Mouse (Mus musculus) natural killer cell, adult 2 months (primary cell): Measurements from ENCODE around the gene Slc22a14.
A peak's percentile ranks its signal among the peaks of the same experiment; 100 is the strongest.

Experiments
- DNase-seq, 2 experiments: peaks; one replicate each; pipeline ENCODE4 v3.0.0; 2022; ENCODE audit warnings: low spot score in 2 of 2

Slc22a14 gene

DNA sequence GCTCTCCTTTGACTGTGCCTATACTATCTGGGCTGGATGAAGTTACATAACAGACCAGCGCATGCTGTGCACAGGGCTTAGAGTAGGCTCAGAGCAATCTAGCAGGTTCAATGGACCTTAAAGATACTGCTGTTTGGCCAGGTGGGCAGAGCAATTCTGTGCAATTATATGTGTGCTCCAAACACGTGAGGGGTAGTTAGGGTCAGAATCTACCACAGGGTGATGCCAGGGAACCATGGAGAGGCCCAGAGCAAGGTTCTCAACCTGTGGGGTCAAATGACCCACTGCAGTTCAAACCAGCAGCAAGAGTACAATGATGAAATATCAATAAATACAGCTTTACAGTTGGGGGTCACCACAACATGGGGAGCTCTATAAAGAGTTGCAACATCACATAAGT is 158.7 kb downstream of the Slc22a14 start:
- no peak for DNase-seq

DNA sequence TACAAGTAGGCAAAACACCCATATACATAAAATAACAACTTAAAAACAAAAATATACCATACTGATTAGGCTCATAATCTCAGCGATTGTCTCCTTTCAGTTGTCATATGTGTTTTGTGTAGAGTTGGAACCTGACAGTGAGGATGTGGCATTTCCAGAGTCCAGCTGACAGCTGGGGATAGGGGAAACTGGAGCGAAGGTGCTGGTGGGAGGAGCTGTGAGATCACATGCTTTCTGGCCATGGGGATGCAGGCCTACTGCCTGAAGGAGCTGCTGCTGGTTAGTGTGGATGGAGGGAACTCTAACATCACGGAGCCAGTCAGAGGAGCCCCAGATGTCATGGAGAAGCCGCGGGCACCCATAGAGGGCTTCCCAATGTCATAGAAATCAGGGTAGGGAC is 159.6 kb downstream of the Slc22a14 start:
- DNase-seq = no peak

- no peak for DNase-seq
Observed at GRCm38 (mm10) chr9:119203617-119204016, 161.7 kb downstream of the Slc22a14 start.

- no peak for DNase-seq
Observed at GRCm38 (mm10) chr9:119201653-119202052, 163.7 kb downstream of the Slc22a14 start.

- no peak for DNase-seq
Observed at GRCm38 (mm10) chr9:119199151-119199861, 166.0 kb downstream of the Slc22a14 start.

DNA sequence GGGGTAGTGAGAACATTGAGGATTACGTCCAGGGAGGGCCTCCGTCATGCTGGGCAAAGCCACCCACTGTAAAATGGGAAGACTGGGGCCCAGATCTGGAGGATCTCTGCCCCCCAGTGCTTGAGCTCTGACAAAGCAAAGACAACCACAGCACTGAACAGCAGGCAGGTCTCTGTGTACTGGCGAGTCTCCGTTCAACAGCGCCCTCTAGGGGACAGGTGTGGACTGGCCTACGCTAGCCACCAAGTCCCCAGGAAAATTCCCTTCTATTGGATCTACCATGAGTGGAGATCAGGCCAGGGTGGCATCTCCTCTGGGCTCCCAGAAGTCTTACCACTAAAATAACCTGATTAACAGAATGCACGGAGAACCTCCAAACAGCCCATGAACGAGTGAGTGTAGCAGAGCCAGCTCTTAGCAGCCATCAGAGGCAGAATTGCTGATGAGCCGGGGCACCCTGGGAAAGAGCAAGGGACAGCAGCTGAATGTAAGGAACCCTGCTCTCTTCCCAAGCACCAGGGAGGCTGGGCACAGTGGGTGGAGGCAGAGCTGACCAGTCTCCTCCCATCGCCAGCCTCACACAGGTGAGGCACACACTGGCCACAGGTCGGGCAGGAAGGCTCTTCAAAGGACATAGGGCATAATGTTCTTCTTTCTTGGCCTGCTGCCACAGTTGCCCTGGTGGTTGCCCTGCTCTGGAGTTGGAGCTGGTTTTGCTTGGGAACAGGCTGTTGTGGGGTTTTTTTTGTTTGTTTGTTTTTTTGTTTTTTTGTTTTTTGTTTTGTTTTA is 173.0 kb downstream of the Slc22a14 start:
- peak in 1 of 2 experiments; percentile 2 for DNase-seq

DNA sequence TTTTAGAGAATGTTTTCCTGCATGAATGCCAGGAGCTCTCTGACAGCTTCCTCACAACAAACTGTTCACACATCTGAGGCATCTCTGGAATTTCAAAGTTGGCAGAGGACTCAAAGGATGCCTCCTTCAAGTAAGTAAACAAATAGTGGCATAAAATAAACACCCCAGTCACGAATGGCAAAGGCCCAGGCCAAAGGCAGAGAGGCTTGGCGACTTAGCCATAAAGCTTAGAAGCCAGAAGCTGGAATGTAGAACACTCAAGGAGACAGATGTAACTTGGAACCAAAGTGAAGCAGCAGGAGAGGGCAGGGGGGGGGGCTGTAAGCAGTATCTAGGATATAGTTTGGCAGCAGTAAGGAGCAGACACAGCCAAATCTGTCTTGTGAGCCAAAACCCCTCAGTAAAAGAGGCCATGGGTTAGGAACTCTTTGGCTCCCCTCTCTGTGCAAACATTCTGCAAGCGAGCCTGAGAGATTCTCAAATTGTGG is 184.1 kb downstream of the Slc22a14 start:
- DNase-seq = no peak

GRCm38 (mm10) chr9:119179292-119179691 is 186.1 kb downstream of the Slc22a14 start:
- no peak for DNase-seq

- DNase-seq = no peak
Observed at GRCm38 (mm10) chr9:119167608-119168007, 197.7 kb downstream of the Slc22a14 start.

- DNase-seq = no peak
Observed at GRCm38 (mm10) chr9:119165548-119165947, 199.8 kb downstream of the Slc22a14 start.

GRCm38 (mm10) chr9:119164743-119165142 is 200.6 kb downstream of the Slc22a14 start:
- no peak for DNase-seq

DNA sequence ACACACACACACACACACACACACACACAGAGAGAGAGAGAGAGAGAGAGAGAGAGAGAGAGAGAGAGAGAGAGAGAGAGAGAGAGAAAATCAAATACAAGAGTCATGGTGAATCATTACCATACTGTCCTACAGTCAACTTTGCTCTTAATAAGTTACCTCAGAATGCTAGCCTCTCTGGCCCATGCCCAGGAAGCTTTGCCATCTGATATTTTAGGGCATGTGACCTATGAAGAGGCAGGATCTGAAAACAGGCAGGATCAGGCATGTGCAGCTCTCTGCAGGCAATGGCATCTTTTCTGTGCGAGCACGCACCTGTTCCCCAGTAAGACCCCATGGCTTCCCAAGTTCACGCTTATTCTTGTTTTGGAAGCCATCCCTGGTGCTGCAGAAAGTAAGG is 204.7 kb downstream of the Slc22a14 start:
- DNase-seq = no peak

- no peak for DNase-seq
Observed at GRCm38 (mm10) chr9:119158861-119159260, 206.5 kb downstream of the Slc22a14 start, which contains the start of gene Gm47289. Gm47289 (plus strand) TSS chr9:119159161.

DNA sequence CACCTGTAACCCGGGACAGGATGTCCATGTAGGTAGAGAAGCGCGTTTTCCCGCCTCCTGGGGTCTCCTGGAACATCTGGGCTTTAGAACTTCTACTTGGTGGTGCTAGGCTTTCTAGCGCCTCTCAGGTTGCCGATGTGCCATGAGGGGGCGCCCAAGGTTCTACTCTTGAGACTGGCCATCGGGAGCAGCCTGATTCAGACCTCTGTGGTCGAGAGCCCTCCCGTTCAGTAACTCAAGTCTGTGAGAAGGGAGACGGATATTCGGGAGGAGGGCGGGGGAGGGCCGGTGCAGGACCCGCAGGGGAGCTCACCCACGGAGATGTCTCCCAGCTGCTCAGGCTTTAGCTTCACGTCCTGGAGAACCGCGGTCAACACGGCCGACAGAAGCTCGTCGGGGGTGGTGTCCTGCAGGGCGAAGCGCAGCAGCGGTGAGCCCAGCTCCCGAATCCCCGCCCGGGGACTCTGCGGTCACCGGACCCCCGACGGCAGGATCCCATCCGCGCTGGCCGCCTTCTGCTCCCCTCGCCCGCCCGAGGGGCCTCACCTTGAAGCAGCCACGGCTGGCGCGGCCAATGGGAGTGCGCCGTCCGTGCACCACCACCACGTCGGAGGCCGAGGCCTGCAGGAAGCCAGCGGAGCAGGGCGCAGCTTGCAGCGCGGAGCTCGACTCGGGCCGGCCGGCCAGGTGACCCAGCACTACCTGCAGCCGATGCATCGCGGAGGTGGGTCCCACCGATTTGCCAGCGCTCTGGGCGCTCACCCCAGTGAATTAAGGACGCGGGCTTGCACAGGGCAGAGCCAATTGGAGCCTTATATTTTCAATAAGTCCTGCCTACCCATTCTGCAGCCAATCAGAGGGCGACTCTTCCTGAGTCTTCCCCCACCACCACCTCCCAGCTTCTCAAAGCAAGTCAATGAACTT is 208.8 kb downstream of the Slc22a14 start, which contains the start of gene Acaa1b:
Acaa1b (minus strand) TSS at position 816 of the 924 bp plus-strand sequence.
- peak; percentile 11 to 16 for DNase-seq

DNA sequence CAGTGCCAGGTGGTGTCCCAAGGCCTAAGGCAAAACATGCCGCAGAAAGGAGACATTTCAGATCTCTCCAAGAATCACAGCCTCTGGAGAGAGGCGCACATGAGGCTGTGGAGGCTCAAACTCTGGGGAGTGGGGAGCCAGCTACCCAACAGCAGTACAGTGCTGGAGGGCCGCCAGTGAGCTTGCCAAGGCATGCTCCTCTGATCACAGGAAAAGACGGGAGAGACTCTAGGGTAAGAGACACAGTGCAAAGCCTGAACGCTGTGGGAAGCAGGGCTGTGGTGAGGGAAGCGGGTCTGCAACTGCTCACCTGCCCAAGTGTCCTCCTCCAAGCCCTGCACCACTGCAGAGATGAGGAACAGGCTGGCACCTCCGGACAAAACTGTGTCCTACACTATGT is 209.5 kb downstream of the Slc22a14 start:
- no peak for DNase-seq

DNA sequence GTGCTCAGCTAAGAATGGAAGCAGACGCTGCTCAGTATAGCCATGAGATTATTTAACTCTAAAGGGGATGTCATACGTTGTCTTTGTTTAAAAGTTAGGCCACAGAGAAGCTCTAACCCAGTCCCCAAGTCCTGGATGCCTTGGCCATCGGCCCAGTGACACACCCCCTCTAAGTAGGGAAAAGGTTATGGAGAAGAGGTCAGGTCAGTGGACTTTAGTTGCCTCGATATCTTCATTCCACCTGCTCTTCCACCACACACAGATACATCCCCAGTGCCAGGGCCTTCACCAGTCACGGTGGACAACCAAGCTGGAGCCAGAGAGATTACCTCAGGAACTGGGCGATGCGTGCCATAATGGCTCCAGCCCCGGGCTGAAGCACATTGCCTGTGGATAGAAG is 209.9 kb downstream of the Slc22a14 start:
- no peak for DNase-seq

DNA sequence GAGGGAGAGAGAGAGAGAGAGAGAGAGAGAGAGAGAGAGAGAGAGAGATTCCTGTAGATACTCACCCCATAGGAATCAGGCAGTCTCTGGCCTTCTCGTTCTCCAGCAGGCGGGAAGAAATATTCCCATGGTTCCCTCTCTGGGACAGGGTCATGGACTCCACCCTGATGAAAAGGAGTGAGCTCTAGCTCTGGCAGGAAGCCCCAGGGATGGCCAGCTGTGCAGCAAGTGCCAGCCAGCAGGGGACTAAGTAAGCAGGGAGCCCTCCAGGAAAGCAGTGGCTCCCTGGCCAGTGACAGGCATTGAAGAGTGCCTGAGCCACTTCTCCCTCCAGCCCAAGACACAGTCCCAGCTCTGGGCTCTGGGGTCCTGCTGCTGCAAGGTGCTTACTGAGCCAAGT is 213.6 kb downstream of the Slc22a14 start:
- DNase-seq = no peak

GRCm38 (mm10) chr9:119149601-119150000 is 215.8 kb downstream of the Slc22a14 start:
- no peak for DNase-seq

- no peak for DNase-seq
Observed at GRCm38 (mm10) chr9:119146098-119146770, 219.1 kb downstream of the Slc22a14 start.

GRCm38 (mm10) chr9:119145638-119146037 is 219.7 kb downstream of the Slc22a14 start:
- DNase-seq = no peak

- DNase-seq = no peak
Observed at GRCm38 (mm10) chr9:119145137-119145536, 220.2 kb downstream of the Slc22a14 start.
